Mouse (Mus musculus) mouse embryonic stem cell (cell line): ENCODE data around the gene Lrrd1.
"Not testable (repeated sequence)": the region's sequence is repeated elsewhere in the genome, so short reads cannot be mapped to it uniquely, and the experiment has no call there.

Experiments used
- in situ Hi-C, 2 experiments: fragments of 300-500 bp; cut with MboI; formaldehyde crosslinking; loops; 1 replicate in 1 of 2; 3 replicates in 1 of 2; pipeline ENCODE4 v1.14.3; 2019 to 2020; ENCODE audit warnings: low sequenced_read_pairs in 2 of 2, low pct_unique_long_range_greater_than_20kb in 1 of 2, mixed read lengths in 1 of 2; ENCODE audit not compliant: unreplicated experiment in 1 of 2

Lrrd1 gene

DNA sequence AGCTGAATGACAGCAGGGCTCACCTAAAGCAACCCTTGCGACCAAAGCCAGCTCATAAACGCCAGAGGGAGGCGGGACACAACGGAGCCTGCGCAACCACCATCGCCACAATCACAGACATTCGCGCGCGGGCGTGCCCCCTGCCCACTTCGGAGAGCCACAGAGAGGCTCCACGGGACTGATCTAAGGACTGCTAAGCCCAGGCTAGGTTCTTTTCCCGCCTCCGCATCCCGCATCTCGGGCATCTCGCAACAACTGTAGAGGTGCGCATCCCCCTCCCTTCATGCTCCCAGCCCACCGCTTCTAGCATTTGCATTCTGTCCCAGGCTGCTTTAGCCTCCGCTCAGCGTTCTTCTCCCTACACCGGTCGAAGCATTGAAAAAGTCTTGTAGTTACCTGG, at the start of gene Lrrd1:
Lrrd1 (plus strand) TSS at position 148 of the 400 bp plus-strand sequence.
- in situ Hi-C loops = no loop called here

DNA sequence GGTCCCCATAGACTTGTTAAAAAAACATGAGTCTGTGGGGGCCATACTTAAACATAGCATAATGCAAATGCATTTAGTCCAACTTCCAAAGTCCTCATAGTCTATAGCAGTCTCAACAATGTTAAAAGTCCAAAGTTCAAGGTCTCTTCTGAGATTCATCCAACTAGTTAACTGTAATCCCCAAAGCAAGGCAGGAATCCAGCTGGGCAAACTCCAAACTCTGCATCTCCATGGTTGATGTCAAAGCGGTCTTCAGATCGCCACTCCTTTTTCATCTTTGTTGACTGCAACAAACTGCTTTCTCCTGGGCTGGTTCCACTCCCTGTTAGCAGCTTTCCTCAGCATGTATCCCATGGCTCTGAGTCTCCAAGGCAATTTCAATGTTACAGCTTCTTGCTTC, 47.9 kb upstream of the Lrrd1 start:
- in situ Hi-C loops = not testable (repeated sequence)

DNA sequence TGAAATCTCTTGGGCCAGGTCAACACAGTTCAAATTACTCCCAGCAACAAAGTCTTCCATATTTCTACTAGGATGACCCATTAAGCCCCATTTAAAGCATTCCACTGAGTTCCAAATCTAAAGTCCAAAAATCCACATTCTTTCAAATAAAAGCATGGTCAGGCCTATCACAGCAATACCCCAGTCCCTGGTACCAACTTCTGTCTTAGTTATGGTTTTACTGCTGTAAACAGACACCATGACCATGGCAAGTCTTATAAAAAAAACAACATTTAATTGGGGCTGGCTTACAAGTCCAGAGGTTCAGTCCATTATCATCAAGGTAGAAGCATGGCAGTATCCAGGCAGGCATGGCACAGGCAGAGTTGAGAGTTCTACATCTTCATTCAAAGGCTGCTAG, 46.3 kb upstream of the Lrrd1 start:
- in situ Hi-C loops = not testable (repeated sequence)

DNA sequence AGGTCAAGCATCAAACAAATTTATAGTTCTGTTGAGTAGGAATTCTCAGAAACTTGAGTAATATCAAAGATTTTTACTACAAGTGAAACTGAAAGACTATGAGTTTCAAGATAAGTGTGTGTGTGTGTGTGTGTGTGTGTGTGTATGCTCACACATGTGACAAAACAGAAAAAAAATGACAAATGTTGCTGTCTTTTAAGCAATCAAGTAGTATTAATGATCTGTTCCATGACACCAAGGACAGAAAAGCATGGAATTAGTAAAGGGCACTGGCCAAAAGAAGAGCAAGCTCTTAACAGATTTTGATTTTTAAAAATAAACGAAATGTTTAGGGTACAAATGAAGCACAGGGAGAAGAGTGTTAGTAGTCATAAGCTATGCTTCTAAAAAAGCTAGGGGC, 44.9 kb upstream of the Lrrd1 start:
- in situ Hi-C loops = no loop called here

DNA sequence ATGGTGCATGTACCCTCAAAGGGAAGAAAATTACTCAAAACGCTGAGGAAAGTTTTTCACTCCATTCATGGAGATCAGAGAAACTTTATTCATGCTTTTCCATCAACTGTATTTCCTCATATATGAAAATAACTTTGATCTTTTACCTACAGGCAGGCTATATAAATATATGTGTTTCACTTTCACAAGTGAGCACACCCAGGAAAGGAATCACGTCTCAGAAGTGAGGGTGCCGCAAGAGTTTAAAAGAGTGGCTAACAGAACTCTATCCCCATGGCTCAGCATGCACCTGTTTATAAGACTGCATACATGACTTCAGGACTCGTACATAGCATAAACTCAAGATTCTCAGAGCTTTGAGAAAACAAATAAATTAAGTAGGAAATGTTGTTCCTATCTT, 44.1 kb upstream of the Lrrd1 start:
- in situ Hi-C loops = no loop called here

DNA sequence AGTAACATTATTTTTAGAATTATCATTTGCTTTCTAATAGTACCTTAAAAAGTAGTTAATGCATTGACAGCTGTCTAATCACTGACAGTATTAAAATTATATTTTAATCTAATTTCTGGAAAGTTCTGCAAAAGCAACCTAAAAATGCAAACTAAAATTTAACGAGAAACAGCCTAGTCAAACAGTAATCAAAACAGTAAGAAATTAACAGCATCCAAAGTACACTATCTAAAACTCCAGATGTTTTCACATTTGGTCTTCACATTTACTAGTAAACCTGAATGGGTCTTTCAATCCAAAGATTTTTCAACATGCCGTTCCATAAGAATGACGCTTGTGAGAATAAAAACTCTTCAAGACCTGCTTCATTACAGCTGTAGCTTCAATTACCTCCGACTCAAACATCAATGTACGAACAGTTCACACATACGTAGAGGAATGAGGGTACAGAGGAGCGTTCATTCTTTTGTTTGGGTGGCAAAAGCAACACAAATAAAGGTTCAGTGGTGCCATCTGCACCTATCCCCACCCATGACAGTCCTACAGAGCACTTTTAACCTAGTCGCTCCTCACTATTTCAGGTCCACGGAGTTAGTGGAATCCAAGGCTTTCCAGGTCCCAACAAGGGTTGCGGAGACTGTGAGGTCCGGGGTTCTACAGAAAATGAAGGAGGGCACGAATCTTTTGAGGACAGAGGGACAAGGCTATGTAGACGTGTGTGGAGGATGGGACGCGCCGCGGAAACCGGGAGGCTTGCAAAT, 43.1 kb upstream of the Lrrd1 start:
- in situ Hi-C loops = no loop called here

DNA sequence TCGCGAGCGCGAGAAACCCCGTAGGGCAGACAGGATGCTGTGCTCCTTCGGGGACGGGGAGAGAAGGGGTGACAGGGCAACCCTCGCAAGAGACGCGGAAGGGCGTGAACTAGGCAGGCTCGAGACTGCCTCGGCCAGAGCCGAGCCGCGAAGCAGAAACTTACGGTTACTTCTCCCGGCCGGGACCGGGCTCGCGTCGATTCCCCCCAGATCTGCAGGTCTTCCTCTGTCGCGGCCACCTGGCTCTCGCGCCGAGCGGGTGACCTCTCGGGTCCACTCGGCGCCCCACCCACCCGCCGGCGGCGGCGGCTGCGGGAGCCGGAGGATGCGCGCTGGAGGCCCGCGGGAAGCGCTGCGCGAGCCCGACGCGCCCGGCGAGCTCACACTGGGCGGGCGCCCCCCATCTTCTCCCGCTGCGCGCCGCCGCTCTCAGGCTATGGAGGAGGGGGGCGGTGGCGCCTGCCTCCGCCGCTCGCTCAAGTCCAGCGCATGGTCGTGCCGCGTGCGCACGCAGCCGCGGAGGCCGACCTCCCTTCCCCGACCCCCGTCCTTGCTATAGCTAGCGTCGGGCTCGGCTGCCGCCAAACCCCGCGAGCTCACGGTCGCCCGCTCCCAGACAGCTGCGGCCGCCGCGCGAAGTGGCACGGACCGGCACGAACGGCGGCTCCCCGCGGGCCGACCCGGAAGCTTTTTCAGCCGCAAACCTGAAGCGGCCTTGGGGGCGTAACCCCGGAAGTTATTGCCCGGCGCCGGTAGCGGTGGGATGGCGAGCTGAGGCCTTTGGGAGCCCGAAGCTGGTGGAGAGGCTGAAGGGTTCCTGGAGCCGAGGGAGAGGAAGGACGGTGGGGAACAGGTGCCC, 42.3 kb upstream of the Lrrd1 start, which contains the start of the genes Ankib1 and Krit1:
Ankib1 (minus strand) TSS at position 493 of the 859 bp plus-strand sequence.
Krit1 (plus strand) TSS at position 752 of the 859 bp plus-strand sequence.
- in situ Hi-C loops = no loop called here

DNA sequence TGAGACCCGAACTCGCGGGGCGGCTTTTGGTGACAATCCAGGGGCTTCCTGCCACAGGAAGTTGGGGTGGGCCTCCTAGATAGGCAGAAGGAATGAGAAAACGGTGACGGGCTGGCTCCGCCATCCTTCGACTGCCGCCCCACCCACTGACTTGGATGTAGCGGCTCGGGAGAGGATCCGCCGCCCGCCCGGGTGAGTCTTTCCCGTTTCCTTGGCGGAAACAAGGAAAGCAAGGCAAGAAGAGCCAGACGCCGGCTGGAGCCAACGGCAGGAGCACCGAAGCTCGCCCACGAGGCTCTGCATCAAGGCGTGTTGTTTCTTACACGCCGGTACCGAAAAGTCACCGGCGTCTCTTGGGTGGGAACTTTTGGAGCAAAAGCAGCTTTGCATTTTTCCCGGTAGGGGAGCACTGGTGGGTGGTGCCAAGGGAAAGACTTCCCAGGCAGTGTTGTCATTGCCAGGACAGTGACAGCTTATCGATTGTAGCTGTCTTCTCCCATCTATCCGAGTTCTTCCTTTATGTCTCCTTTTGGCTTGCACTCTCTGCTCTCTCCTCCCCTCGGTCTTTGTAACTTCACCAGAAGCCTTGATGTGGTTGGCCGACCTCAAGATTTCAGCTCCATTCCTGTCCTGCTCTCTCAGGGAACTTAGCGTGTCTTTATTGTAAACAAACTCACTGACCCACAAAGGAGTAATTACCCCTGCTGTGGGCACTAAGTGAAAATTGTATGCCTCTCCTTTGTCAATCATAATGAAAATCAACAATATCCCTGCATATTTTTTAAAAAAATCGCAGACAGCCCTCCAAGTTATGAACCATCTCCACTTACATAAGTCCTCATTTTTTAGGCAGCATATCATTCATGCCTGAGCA, 41.4 kb upstream of the Lrrd1 start:
- in situ Hi-C loops = no loop called here

DNA sequence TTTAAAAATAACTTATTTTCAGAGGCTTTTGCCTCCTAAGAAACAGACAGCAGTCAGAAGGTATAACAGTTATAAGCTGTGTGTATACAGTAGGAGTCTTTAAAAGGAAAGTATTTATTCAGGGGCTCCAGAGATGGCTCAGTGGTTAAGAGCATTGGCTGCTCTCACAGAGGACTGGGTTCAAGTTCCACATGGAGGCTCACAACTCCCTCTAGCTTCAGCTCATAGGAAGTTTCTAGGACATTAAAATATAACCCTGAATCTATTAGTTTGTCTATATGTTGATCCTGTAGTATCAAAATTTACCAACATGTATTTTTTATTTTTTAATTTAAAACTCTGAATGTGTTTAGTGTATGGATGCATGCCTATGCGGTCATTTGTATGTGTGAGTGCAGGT, 36.5 kb upstream of the Lrrd1 start:
- in situ Hi-C loops = no loop called here

DNA sequence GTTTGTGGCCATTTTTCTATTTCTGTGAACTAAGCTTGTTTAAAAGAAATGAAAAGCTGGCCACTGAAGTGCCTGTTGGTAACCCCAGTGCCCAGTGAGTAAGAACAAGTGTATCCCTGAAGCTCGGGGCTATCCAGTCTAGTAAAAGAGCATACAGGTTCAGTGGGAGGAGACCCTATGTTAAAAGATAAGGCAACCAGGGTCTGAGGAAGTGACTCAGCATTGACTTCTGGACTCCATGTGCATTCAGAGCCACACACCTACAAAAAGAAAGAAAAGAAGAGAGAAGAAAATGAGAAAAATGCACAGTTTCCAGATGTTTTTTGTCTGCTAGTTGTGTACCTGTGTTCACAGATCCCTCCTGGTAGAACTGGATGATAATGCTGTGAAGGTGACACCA, 10.9 kb upstream of the Lrrd1 start:
- in situ Hi-C loops = no loop called here

DNA sequence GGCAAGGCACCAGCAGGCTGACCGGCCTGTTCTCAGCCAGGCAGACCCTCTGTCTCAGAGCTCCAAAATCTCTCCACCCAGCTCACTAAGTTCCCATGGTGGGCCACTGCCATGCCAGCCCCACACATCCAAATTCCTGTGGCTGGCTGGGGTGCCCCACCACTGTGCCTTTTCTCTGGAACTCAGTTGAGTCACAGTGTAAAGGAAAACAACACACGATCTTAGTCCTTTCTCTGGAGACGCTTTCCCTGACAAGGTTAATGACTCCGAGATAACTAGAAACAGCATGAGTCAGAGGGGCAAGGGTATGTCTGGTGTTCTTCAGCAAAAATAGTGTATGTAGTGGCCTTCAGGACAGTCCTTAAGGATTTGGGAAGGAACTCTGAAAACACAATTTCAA, 25.2 kb downstream of the Lrrd1 start:
- in situ Hi-C loops = no loop called here

DNA sequence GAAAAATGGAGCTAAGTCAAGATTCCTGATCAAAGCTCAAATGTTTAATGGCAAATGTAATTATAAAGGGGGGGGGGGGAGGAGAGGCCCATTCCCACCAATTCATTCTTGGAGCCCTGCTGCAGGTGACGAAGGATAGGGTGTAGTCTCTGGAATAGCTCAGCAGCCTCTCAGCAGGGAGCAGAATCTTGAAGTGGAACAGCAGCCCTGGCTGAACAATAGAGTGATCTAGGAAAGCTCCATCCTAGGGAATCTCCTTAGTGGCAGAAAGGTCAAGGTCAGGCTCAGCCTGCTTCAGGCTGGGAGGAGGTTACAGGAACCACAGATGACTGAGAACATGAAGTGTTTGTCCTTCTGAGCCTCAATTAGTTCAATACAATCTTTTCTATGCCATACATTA, 27.4 kb downstream of the Lrrd1 start:
- in situ Hi-C loops = no loop called here

DNA sequence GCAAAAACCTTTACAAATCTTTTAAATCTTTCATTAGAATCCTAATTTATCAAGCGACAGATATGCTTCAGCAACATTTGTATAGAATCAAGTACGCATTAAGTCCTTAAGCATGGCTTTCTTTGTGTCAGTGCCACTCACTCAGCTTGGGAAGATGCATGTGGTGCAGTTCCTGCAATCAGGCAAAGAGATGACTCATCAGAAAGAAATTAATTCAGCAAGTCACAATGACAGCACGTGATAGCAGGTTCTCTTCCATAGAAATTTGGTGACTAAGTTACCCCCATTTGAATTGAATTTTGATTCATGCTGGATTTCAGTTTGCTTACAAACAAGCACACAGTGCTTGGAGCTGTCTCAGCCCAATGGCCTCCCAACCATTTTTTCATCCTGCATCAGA, 28.5 kb downstream of the Lrrd1 start:
- in situ Hi-C loops = no loop called here

DNA sequence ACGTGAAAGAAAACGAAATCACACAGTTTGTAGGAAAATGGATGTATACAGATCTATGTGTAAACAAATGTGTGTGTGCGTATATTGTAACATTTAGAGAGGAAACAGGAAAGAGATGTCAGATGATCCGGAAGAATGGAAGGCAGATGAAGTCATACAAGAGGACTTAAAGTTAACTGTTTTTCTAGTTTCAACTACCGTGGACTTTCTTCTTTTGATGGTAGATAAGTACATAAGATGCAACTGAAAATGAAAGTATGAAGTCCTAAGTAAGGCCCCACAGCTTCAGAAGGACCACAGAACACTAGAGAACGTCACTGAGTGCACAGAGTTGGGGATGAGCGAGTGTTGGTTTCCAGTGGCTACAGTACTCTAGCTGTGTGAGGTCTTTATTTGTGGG, 41.9 kb downstream of the Lrrd1 start:
- in situ Hi-C loops = not testable (repeated sequence)

DNA sequence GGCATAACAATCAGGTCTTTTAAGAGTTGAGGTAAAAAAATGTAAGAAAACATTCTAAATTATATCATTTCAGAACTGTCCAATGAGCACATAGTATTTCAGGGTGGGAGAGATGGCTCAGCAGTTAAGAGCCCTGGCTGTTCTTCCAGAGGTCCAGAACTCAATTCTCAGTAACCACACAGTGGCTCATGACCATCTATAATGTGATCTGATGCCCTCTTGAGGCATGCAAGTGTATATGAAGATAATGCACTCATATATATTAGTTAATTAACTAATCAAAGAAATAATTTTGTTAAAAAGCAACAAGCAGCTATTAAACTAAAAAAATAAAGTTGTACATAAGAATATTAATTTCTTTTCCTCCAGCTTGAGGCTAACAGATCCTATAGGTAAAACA, 44.2 kb downstream of the Lrrd1 start:
- in situ Hi-C loops = no loop called here

DNA sequence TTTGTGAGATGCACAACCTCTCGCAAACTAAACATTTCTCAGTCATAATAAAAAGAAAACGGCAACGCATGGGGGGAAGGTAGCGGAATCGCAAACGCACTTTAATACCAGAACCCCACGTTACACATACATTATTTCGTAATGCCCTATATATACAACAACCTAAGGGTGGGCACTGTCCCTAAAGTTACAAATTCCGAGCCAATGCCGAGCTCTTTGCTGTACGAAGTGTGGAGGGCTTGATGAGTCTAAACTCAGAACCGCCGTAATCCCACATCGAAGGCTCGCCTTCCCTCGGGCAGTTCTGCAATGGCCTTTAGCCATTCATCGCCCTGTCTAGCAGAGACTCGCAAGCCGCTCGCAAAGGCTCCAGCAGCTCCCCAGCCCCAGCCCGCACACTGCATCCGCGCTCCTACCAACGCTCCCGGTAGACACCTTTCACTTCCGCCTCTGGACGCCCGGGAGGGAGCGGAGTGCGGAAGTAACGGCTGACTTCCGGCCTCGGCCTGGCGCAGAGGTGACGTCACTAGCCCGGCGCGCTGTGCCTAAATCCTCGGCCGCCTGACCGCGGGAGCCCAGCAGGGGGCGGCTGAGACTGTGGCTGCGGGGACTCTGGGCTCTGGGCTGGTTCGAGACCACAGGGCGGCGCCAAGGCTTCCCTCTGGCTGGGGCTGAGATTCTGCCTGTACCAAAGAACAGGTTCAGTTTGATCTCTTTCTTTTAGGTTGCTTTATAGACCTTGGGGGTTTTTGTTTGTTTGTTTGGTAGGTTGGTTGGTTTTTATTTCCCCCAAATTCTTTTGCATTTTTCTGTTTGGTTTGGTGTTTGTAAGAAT, 48.7 kb downstream of the Lrrd1 start, which contains the start of gene Mterf1a:
Mterf1a (minus strand) TSS at position 475 of the 835 bp plus-strand sequence.
- in situ Hi-C loops = not testable (repeated sequence)

DNA sequence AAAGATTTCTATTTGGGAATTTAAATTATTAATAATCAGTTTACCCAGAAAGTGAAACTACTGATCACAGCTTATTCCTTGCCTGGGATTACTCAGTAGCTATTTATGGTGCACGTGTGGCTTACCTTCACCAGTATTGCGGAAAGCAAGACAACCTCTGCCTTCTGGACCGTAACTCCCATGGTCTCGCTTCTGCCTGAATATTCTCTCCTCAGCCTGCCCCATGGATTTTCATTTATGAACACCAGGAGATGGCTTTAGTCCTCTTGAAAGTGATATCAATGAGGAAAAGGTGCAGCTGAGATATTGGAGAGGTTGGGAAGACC, 49.3 kb downstream of the Lrrd1 start:
- in situ Hi-C loops = not testable (repeated sequence)

DNA sequence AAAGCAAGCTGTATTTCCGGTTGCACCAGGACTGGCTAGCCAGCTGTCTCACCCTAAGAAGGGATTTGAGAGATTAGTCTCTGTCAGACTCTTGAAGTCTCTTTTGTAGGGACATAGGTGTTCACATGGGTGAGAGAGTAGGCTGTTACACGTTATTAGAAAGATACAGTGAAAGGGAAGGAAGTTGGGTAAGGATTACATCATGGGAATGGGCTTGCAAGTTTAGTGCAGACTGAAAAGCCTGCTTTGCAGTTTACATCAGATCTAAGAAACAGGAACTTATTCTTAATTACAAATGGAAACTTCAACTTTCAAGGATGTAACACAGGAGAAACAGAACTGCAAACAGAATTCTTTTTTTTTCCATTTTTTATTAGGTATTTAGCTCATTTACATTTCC, 60.5 kb downstream of the Lrrd1 start:
- in situ Hi-C loops = no loop called here
